In the genomic region with DNA sequence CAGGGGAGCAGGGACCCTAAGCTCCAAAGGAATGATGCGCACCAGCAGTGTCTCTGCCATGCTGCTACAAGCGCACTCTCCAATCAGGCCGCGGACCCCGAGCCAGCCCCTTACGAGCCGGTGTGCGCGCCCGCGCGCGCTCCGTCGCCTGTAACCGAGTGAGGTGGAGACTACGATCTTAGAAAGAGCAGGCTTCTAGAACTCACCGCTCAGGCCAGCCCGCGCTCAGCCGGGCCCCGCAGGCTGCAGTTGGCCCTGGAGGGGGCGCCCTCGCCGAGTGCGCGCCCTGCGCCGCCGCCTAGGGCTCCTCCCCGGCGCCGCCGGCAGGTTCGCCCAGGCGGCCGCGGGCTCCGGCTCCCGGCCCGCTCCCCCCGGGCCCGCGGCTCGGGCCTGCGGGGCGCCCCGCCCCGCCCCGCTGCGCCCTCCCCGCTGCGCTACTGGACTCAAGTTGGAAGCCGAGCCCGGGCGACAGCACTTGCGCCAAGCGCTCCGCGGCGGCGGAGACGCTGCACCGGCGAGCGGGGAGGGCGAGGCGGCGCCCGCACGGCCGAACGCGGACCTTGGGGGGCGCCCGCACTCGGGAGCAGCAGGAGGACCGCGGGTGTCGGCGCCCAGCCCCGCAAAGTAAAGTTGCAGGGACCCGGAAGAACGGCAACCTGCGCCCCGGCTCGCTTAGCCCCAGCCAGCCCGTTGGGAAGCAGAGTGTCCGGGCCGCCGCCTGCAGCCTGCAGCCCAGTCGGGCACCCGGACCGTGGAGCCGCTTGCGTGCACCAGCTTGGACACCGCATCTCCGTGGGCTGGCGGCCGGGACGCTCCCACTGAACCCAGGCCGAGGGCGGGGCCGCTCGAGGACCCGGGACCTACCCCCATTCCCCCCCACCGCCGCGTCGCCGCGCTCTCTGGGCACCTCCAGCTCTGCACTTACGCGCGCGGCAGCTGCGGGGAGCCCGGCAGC, we compare ENCODE assay signal across 9 mouse cellular contexts. TPM values are rescaled to one million over a fixed set of nuclear protein-coding genes. Genes with fewer than 3 reads are reported as not detected.
DNase-seq lines count a peak whose midpoint lies in the region; ATAC-seq lines count a peak whose summit lies in the region.
"Had no signal": no experiment of that assay in that cellular context is flagged by ENCODE, and none has a peak within 500 bp of the region (broad histone marks: within the 10 kb centered on the region; RNA-seq: fewer than 3 reads in every experiment).

No protein-coding gene starts in this region.

- intact Hi-C loops in heart, postnatal 10 days (cut with DNase I): no loop called here

- peak overlapping the region; percentile 17 for H3K4me2 ChIP-seq in liver, embryonic 16.5 days (ENCODE audit: low read depth, low read length)

- H3K4me3 ChIP-seq in liver, embryonic 16.5 days (ENCODE audit: low read depth, low read length): peak overlapping the region; percentile 12; the same call in 1 of the 2 replicates

- no peaks in the 10 kb centered on the region for H3K4me1 ChIP-seq in liver, embryonic 16.5 days (ENCODE audit: control insufficient read depth, low read depth, low read length)

- DNase-seq in thymus, postnatal 4 days: peak; percentile 28
- DNase-seq in thymus, postnatal 25 days: no peak
- peak; percentile 75 for DNase-seq in embryo, embryonic 11 days
- peak; percentile 17 to 20 for DNase-seq in heart, postnatal 10 days
- DNase-seq in layer of hippocampus, adult 18-20 months (ENCODE audit: low spot score in 2 of 2): peak; percentile 62 to 78
- peak; percentile 77 for DNase-seq in right cerebral cortex, postnatal 25 days
- no peak for DNase-seq in spleen, postnatal 14 days (ENCODE audit: low spot score in 2 of 2)

- no peaks in the 10 kb centered on the region for H3K9me3 ChIP-seq in liver, embryonic 16.5 days (replicated peaks; ENCODE audit: control insufficient read depth, low read length)

- ATAC-seq in liver, embryonic 16.5 days (ENCODE audit: low read depth): no peak
- ATAC-seq: Patski had no signal

- 1% methylated on average over 114 of the region's 118 CpGs for WGBS in liver, embryonic 16.5 days (ENCODE audit: insufficient replicate concordance)

- H3K27me3 ChIP-seq in liver, embryonic 16.5 days (ENCODE audit: control insufficient read depth, insufficient read depth, low read depth, low read length): peaks cover 66% of the 10 kb centered on the region

- H3K36me3 ChIP-seq in liver, embryonic 16.5 days (ENCODE audit: control insufficient read depth, insufficient read depth): no peaks in the 10 kb centered on the region

- H3K27ac ChIP-seq in liver, embryonic 16.5 days (ENCODE audit: low read length): no peak overlapping the region

- H3K9ac ChIP-seq in liver, embryonic 16.5 days (ENCODE audit: low read depth, low read length): no peak overlapping the region

RNA-seq across cellular contexts. Expression of gene Adra2c, which starts 0.9 kb away (rescaled TPM):
- under 1 TPM; 0.30 to 0.43 TPM for total RNA-seq in heart, postnatal 10 days (2021)
- 10 to 100 TPM; 26.9 to 32.3 TPM for total RNA-seq in layer of hippocampus, adult 18-20 months (2021)
- polyA plus RNA-seq in liver, embryonic 16.5 days (2015; fragmentation: Nextera tagmentation; extraction: Ambion mirVana): not detected in 2 replicates

Comparison
In these comparisons a context has a peak if more than half of its experiments do, and no peak if none do; other contexts are left out.
1. DNase-seq: peak in thymus, postnatal 4 days (single experiment), embryo, embryonic 11 days (single experiment), heart, postnatal 10 days (2 of 2), layer of hippocampus, adult 18-20 months (2 of 2) and right cerebral cortex, postnatal 25 days (single experiment); none in thymus, postnatal 25 days (single experiment) and spleen, postnatal 14 days (0 of 2).
2. RNA of gene Adra2c, which starts 0.9 kb away (total RNA-seq): 26.9 to 32.3 TPM in layer of hippocampus, adult 18-20 months; 0.30 to 0.43 TPM in heart, postnatal 10 days; every median in the first group is over 10 times any median in the second.